Mouse (Mus musculus): Measurements from ENCODE around the gene Tef. TPM values are rescaled to one million over a fixed set of nuclear protein-coding genes. Genes with fewer than 3 reads are reported as not detected.

Tef gene
- polyA plus RNA-seq, 1 experiment from 2014 or later = 24.9 TPM

DNA sequence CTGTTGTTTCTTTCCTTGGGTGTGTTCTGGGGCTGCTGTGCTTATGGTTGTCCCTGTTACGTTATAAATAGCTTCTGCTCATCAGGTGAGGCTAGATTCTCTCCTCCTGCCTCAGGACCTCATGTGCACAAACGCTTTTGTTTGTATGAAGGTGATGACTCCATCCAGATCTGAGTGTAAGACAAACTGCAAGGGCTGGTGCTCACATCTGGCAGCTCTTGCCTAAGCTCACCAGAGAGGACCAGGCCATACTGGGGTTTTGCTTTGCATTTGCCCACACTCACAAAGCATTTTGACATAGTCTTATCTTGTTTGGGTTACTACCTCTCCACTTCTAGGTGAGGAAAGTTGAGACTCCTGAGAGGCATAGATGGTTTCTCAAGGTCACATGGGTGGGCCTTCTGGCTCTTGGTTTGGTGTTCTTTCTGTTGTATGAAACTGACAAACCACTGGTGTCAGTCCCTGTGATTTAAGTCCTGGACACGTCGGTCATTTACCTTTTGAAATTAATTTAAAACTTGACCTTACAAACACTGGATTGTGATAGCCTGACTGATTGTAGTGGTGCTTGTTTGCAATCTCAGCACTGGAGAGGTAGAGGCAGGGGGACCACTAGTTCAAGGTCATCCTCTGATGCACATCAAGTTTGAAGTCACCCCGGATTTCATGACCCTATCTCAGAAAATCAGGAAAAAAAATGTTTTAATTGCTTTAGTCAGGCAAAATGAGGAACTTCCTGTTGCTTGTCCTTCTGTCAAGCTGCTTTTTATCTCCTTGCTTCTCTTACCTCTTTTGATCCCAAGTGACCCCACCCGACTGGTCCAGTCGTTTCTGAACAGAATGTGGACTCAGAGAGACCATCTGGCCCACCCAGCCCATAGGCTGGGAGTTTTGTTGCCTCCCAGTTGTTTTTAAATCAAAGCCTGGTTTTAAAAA lies 10.7 kb downstream of the Tef start:
- H3K9me3 ChIP-seq = no peaks in the 10 kb centered on the region
- 0 out of 2 replicates have a peak overlapping the region, but pooled peaks have one; percentile 79 for H3K4me3 ChIP-seq
- ATAC-seq (ENCODE audit: low FRiP score, low read depth) = no peak
- H3K4me1 ChIP-seq = peaks cover 28% of the 10 kb centered on the region
- H3K27ac ChIP-seq = no peak overlapping the region
- WGBS = 74% methylated on average over 7 of the region's 7 CpGs
- H3K36me3 ChIP-seq = peaks cover 25% of the 10 kb centered on the region
- no peaks in the 10 kb centered on the region for H3K27me3 ChIP-seq (replicated peaks)
- H3K9ac ChIP-seq = peak overlapping the region; percentile 84; the same call in 1 of the 2 replicates
- H3K4me2 ChIP-seq (replicated peaks) = peak overlapping the region; percentile 92

DNA sequence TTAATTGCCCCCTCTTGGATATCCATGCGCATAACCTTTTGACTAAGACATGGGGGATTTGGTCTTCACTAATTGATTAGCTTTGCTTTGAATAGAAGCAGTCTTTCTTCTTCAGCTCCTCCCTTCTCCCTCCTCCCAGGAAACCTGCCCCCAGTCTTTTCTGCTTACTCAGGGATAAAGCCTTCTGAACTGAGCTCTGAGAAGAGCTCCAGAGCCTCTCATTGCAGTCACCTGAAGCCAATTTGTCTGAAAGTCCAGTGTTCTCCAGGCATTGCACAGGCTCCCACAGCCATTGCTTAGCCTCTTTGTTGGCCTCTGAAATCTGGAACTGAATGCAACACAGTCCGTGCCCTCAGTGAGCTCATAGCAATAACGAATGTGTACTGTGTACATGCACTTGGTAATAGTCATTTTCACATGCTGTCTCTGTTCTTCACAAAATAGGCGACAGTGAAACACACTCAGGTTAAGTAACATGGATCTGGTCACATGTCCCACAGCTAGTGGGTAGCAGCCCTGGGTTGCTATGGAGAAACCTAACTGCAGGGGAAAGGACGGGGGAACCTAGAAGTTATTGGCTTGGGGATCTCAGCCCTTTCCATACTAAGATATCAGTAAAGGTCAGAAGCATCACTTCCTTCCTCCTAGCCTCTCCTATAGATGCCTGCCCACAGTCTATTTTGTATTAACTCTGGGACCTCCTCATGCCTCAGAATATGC lies 11.9 kb downstream of the Tef start:
- Histone ChIP-seq H3K27me3 (replicated peaks) (no peaks in the 10 kb centered on the region), H3K36me3 (peaks cover 34% of the 10 kb centered on the region), H3K4me3 (no peak overlapping the region), H3K9me3 (no peaks in the 10 kb centered on the region), H3K4me2 (replicated peaks) (no peak overlapping the region), H3K27ac (no peak overlapping the region), H3K9ac (no peak overlapping the region), H3K4me1 (peaks cover 28% of the 10 kb centered on the region)
- ATAC-seq (ENCODE audit: low FRiP score, low read depth) = no peak
- WGBS = 74% methylated on average over 5 of the region's 5 CpGs

DNA sequence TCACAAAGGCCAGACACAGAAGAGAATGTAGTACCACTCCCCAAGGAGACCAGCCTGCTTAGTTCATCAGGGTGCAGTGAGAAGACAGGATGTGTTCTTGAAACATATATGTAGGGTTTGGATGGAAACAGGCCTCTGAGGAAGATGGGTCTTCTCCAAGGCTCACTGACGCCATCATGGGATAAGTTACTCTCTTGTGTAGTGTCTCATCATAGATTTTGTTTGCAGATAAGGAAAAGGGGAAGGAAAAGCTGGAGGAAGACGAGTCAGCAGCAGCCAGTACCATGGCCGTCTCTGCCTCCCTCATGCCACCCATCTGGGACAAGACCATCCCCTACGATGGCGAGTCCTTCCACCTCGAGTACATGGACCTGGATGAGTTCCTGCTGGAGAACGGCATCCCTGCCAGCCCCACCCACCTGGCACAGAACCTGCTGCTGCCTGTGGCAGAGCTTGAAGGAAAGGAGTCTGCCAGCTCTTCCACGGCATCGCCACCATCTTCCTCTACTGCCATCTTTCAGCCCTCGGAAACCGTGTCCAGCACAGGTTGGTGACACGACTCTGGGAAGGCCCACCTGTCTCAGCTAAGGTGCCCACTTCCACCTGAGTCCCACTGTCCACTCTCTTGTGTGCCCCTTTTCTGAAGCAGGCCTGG lies 12.6 kb downstream of the Tef start:
- Histone ChIP-seq H3K4me1 (peaks cover 26% of the 10 kb centered on the region), H3K36me3 (peaks cover 38% of the 10 kb centered on the region), H3K27me3 (replicated peaks) (no peaks in the 10 kb centered on the region), H3K27ac (no peak overlapping the region), H3K4me2 (replicated peaks) (no peak overlapping the region), H3K9ac (no peak overlapping the region), H3K4me3 (no peak overlapping the region), H3K9me3 (no peaks in the 10 kb centered on the region)
- ATAC-seq (ENCODE audit: low FRiP score, low read depth) = no peak
- WGBS = 92% methylated on average over 12 of the region's 12 CpGs

DNA sequence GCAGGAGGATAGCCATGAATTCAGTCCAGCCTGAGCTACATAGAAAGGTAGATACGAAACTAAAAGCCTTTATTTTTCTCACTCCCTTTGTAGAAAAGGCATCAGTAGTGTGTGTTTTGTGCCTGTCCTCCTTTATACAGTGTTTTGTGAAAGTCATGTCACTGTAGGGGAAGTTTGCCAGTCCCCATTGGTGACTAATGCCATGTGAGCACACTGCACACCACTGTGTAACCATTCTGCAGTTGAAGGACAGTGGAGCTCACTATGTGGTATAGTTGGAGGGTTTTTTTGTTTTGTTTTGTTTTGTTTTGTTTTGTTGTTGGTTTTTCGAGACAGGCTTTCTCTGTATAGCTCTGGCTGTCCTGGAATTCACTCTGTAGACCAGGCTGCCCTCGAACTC lies 16.2 kb downstream of the Tef start:
- 89% methylated on average over 3 of the region's 3 CpGs for WGBS
- Histone ChIP-seq H3K36me3 (peaks cover 68% of the 10 kb centered on the region), H3K4me1 (0 out of 2 replicates have a peak, but pooled peaks cover 6% of the 10 kb centered on the region), H3K4me3 (no peak overlapping the region), H3K4me2 (replicated peaks) (no peak overlapping the region), H3K9ac (no peak overlapping the region), H3K27ac (no peak overlapping the region), H3K27me3 (replicated peaks) (no peaks in the 10 kb centered on the region), H3K9me3 (no peaks in the 10 kb centered on the region)
- ATAC-seq (ENCODE audit: low FRiP score, low read depth) = no peak

DNA sequence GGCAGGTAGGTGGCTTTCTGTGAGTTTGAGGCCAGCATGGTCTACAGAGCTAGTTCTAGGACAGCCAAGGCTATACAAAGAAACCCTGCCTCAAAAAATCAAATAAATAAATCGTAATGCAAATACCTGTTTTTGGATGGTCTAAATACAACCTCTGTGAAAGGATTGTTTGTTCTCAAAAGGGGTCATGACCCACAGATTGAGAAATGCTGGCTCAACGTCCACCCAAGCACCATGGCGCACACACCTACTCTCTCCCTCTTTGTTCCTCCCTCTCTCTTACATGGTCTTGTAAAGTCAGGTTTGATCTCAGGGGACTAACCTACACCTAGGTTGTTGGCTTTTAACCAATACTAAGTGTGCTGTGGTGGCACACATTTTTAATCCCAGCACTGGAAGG lies 20.4 kb downstream of the Tef start:
- H3K36me3 ChIP-seq = peaks cover 81% of the 10 kb centered on the region
- H3K9ac ChIP-seq = no peak overlapping the region
- no peak overlapping the region for H3K27ac ChIP-seq
- H3K4me2 ChIP-seq (replicated peaks) = no peak overlapping the region
- no peak for ATAC-seq (ENCODE audit: low FRiP score, low read depth)
- 87% methylated on average over 3 of the region's 3 CpGs for WGBS
- H3K4me3 ChIP-seq = no peak overlapping the region
- H3K4me1 ChIP-seq = no peaks in the 10 kb centered on the region
- H3K9me3 ChIP-seq = no peaks in the 10 kb centered on the region
- H3K27me3 ChIP-seq (replicated peaks) = no peaks in the 10 kb centered on the region

DNA sequence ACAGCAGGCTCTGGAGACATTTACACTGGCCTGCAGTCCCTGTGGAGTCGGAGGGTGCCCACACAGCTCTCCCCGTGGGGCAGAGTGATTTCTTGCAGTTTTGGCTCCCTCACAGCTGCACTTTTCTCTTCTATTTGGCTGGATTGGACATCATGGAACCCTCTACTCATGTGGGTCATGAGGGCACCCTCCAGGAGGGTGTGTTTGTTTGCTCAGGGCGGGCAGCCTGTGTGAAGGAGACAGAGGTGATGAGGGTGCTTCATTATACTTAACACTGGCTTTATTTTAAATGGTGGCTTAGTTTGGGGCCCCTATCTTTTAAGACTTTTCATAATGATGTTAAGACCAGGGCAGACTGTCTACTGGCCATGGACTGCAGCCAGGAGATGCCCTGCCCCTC lies 22.6 kb downstream of the Tef start:
- WGBS = 82% methylated on average over 3 of the region's 3 CpGs
- ATAC-seq (ENCODE audit: low FRiP score, low read depth) = no peak
- H3K4me3 ChIP-seq = no peak overlapping the region
- H3K4me1 ChIP-seq = no peaks in the 10 kb centered on the region
- no peak overlapping the region for H3K4me2 ChIP-seq (replicated peaks)
- peaks cover 69% of the 10 kb centered on the region for H3K36me3 ChIP-seq
- no peak overlapping the region for H3K27ac ChIP-seq
- H3K9ac ChIP-seq = no peak overlapping the region
- no peaks in the 10 kb centered on the region for H3K27me3 ChIP-seq (replicated peaks)
- H3K9me3 ChIP-seq = no peaks in the 10 kb centered on the region

DNA sequence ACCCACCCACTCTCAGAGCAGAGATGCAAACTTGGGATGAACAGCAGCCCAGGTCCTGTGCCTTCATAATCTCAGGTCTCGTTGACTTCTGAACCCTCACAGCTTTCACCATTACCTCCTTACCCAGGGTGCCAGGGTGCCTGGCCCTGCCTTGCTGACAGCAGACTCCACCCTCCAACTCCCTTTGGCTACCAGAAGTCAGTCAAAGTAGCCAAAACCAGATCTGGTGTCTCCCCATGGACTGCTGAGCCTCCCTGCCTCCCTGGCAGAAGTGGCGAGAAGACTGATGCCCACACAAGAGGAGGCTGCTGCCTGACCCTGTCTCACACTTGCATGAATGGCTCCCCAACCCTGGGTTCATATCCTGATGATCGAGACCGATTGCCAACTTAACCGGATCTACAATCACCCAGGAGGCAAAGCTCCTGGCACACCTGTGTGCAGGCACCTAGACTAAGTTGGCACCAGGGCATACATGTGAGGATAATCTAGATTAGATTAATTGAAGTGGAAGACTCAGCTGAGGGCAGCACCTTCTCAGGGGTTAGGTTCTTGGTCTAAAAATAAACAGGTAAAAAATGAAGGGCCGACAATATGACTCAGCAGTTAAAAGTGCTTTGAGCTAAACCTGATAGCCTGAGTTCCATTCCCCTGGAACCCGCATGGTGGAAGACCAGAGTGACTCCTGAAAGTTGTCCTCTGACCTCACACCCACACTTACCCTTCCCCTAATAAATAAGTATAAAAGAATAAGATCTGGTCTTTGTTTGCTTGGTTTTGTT lies 26.4 kb downstream of the Tef start:
- 89% methylated on average over 7 of the region's 7 CpGs for WGBS
- no peak overlapping the region for H3K4me2 ChIP-seq (replicated peaks)
- no peak overlapping the region for H3K4me3 ChIP-seq
- H3K4me1 ChIP-seq = no peaks in the 10 kb centered on the region
- no peaks in the 10 kb centered on the region for H3K27me3 ChIP-seq (replicated peaks)
- no peak overlapping the region for H3K9ac ChIP-seq
- H3K36me3 ChIP-seq = peaks cover 38% of the 10 kb centered on the region
- no peak overlapping the region for H3K27ac ChIP-seq
- ATAC-seq (ENCODE audit: low FRiP score, low read depth) = no peak
- no peaks in the 10 kb centered on the region for H3K9me3 ChIP-seq

DNA sequence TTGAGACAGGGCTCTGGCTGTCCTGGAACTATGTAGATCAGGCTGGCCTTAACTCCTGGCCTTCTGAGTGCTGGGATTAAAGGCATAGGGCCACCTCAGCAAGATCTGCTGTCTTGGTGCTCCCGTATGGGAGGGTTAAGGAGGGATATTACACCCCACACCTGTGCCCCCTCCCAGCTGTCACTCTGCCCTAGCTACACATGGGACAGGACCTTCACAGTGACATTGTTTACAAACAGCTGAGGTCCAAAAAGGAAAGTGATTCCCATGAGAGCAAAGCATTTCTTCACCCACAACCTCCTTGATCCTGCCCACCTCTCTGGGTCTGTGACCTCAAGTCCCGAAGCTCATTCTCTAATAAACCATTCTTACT lies 27.0 kb downstream of the Tef start:
- Histone ChIP-seq H3K9me3 (no peaks in the 10 kb centered on the region), H3K9ac (no peak overlapping the region), H3K4me1 (no peaks in the 10 kb centered on the region), H3K4me3 (no peak overlapping the region), H3K36me3 (peaks cover 32% of the 10 kb centered on the region), H3K4me2 (replicated peaks) (no peak overlapping the region), H3K27ac (no peak overlapping the region), H3K27me3 (replicated peaks) (no peaks in the 10 kb centered on the region)
- ATAC-seq (ENCODE audit: low FRiP score, low read depth) = no peak
- WGBS = 71% methylated on average over 2 of the region's 2 CpGs

DNA sequence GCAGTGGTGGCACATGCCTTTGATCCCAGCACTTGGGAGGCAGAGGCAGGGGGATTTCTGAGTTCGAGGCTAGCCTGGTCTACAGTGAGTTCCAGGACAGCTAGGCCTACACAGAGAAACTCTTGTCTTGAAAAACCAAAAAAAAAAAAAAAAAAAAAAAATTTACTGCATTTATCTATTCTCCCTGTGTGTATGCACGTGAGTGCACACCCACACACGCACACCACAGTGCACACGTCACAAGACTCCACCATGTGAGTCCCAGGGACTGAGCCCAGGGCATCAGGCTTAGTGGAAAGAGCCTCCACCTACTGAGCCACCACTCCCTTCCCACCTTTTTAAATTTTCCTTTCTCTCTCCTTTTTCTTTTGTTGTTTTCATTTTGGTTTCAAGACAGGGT lies 28.3 kb downstream of the Tef start:
- Histone ChIP-seq H3K4me1 (no peaks in the 10 kb centered on the region), H3K9me3 (no peaks in the 10 kb centered on the region), H3K27ac (no peak overlapping the region), H3K4me3 (no peak overlapping the region), H3K9ac (no peak overlapping the region), H3K36me3 (peaks cover 18% of the 10 kb centered on the region), H3K27me3 (replicated peaks) (peaks cover 1% of the 10 kb centered on the region; the same call in 1 of the 2 replicates), H3K4me2 (replicated peaks) (no peak overlapping the region)
- ATAC-seq (ENCODE audit: low FRiP score, low read depth) = no peak
- 86% methylated on average over 4 of the region's 4 CpGs for WGBS

DNA sequence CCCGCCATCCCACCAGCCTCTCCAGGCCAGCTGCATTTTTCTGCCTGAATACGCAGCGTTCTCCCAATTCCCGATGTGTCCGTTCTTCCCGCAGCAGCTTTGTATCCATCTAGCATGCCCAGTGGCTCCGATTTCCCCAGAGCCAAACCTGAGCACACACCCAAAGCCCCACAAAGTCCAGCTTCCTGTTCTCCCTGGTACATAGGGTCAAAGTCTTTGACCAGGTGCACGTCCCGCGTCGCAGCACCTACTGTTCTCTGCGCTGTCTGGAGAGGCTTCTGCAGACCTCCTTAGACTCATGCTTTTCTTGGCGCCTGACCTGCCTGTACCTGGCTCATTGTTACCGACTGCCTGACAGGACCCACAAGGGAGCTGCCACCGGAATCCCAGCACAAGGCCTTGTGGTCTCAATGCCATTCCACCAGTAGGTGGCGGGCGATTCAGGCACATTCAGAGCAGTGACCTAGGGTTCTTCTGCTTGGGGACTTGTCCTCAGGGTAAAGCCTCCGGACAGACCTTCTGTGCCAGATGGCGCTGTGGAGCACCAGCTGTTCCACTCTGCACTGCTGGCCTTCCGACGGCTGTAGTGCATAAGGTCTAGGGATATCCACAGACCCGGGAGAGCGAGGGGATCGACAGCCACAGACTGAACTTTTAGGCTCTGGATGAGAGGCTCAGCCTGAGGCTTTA lies 29.1 kb downstream of the Tef start:
- H3K4me3 ChIP-seq = no peak overlapping the region
- H3K4me2 ChIP-seq (replicated peaks) = peak overlapping the region; percentile 38
- peaks cover 6% of the 10 kb centered on the region; the same call in 1 of the 2 replicates for H3K27me3 ChIP-seq (replicated peaks)
- H3K9me3 ChIP-seq = no peaks in the 10 kb centered on the region
- H3K9ac ChIP-seq = no peak overlapping the region
- H3K27ac ChIP-seq = no peak overlapping the region
- peaks cover 5% of the 10 kb centered on the region; the same call in 1 of the 2 replicates for H3K4me1 ChIP-seq
- ATAC-seq (ENCODE audit: low FRiP score, low read depth) = peak; percentile 79
- WGBS = 15% methylated on average over 24 of the region's 24 CpGs
- peaks cover 11% of the 10 kb centered on the region; the same call in 1 of the 2 replicates for H3K36me3 ChIP-seq

DNA sequence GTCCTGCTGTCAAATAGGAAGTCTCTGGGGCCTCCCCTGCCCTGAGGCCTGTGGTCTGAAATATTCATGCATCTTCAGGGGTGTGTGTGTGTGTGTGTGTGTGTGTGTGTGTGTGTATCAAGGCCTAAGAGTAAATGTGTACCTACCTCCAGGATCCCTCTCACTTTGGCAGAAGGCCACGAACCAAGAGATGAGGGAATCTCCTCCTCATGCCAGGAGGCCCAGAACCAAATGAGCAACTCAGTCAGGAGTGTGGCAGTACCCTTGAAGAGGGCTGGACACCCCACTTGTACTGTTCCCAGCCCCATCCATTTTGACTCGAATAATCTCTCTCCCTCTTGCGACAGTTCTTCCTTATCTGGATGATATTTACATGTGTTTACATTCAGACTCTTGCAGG lies 30.0 kb downstream of the Tef start:
- no peak overlapping the region for H3K27ac ChIP-seq
- no peak for ATAC-seq (ENCODE audit: low FRiP score, low read depth)

More for the DNA sequence above, 30.0 kb downstream of the Tef start:
- 93% methylated on average over 3 of the region's 3 CpGs for WGBS
- peaks cover 5% of the 10 kb centered on the region; the same call in 1 of the 2 replicates for H3K36me3 ChIP-seq
- H3K4me3 ChIP-seq = no peak overlapping the region
- H3K27me3 ChIP-seq (replicated peaks) = peaks cover 8% of the 10 kb centered on the region; the same call in 1 of the 2 replicates
- no peak overlapping the region for H3K9ac ChIP-seq
- H3K4me2 ChIP-seq (replicated peaks) = no peak overlapping the region
- H3K9me3 ChIP-seq = no peaks in the 10 kb centered on the region
- H3K4me1 ChIP-seq = peaks cover 8% of the 10 kb centered on the region; the same call in 1 of the 2 replicates

Measured in neural tube, embryonic 12.5 days (tissue).